Mouse (Mus musculus): ENCODE data around the gene Dnaic1. TPM values are rescaled to one million over a fixed set of nuclear protein-coding genes. Genes with fewer than 3 reads are reported as not detected.
"Not testable (repeated sequence)": the region's sequence is repeated elsewhere in the genome, so short reads cannot be mapped to it uniquely, and the experiment has no call there.

The Dnaic1 gene
- polyA plus RNA-seq, 1 experiment from 2014 or later: 4.8 TPM

GRCm38 (mm10) chr4:41685882-41686492 lies 116.4 kb downstream of the Dnaic1 start:
- peaks cover 13% of the 10 kb centered on the region for H3K4me1 ChIP-seq (ENCODE audit: control insufficient read depth, insufficient read depth, low read length)
- WGBS: 60% methylated on average over 8 of the region's 10 CpGs
- H3K36me3 ChIP-seq (ENCODE audit: control insufficient read depth, insufficient read depth, low read length); H3K27me3 ChIP-seq (ENCODE audit: control insufficient read depth, insufficient read depth, low read length); H3K4me3 ChIP-seq (ENCODE audit: low read depth, low read length); H3K4me2 ChIP-seq (replicated peaks; ENCODE audit: low read depth, low read length); ATAC-seq (ENCODE audit: insufficient number of reproducible peaks, insufficient read depth, low FRiP score, low read depth); H3K9ac ChIP-seq (replicated peaks; ENCODE audit: low read depth, low read length); H3K27ac ChIP-seq (ENCODE audit: low read length); H3K9me3 ChIP-seq (ENCODE audit: control insufficient read depth, low read depth, low read length): not testable (repeated sequence)

Other genes with a start within 250 kb of the Dnaic1 start
- gene Ubap1, start 220.8 kb upstream of the Dnaic1 start, polyA plus RNA-seq (2014; fragmentation: Nextera tagmentation; extraction: Ambion mirVana): 53.6 and 54.8 TPM in 2 replicates
- 7.4 and 8.0 TPM in 2 replicates for gene Kif24, start 104.9 kb upstream of the Dnaic1 start, polyA plus RNA-seq (2014; fragmentation: Nextera tagmentation; extraction: Ambion mirVana)
- 47.7 and 50.6 TPM in 2 replicates for gene Nudt2, start 104.6 kb upstream of the Dnaic1 start, polyA plus RNA-seq (2014; fragmentation: Nextera tagmentation; extraction: Ambion mirVana)
- 4.6 and 4.8 TPM in 2 replicates for gene AI464131, start 66.7 kb upstream of the Dnaic1 start, polyA plus RNA-seq (2014; fragmentation: Nextera tagmentation; extraction: Ambion mirVana)
- gene 1110017D15Rik, start 52.4 kb upstream of the Dnaic1 start, polyA plus RNA-seq (2014; fragmentation: Nextera tagmentation; extraction: Ambion mirVana): 0.98 and 1.8 TPM in 2 replicates
- gene Fam219a, start 237 bp upstream of the Dnaic1 start, polyA plus RNA-seq (2014; fragmentation: Nextera tagmentation; extraction: Ambion mirVana): 3.9 and 4.0 TPM in 2 replicates
- gene Enho, start 70.5 kb downstream of the Dnaic1 start, polyA plus RNA-seq (2014; fragmentation: Nextera tagmentation; extraction: Ambion mirVana): 30.7 and 30.9 TPM in 2 replicates
- 9.3 and 11.3 TPM in 2 replicates for gene Cntfr, start 127.3 kb downstream of the Dnaic1 start, polyA plus RNA-seq (2014; fragmentation: Nextera tagmentation; extraction: Ambion mirVana)
- gene Il11ra1, start 130.2 kb downstream of the Dnaic1 start, polyA plus RNA-seq (2014; fragmentation: Nextera tagmentation; extraction: Ambion mirVana): 162 TPM in 2 replicates
- gene Rpp25l, start 143.8 kb downstream of the Dnaic1 start, polyA plus RNA-seq (2014; fragmentation: Nextera tagmentation; extraction: Ambion mirVana): 65.3 and 71.5 TPM in 2 replicates
- gene Dctn3, start 153.4 kb downstream of the Dnaic1 start, polyA plus RNA-seq (2014; fragmentation: Nextera tagmentation; extraction: Ambion mirVana): 121 and 126 TPM in 2 replicates
- not detected in 2 replicates for gene Arid3c, start 161.4 kb downstream of the Dnaic1 start, polyA plus RNA-seq (2014; fragmentation: Nextera tagmentation; extraction: Ambion mirVana)
- gene Galt, start 185.5 kb downstream of the Dnaic1 start, polyA plus RNA-seq (2014; fragmentation: Nextera tagmentation; extraction: Ambion mirVana): 35.4 and 40.0 TPM in 2 replicates
- 81.2 and 90.6 TPM in 2 replicates for gene Sigmar1, start 186.4 kb downstream of the Dnaic1 start, polyA plus RNA-seq (2014; fragmentation: Nextera tagmentation; extraction: Ambion mirVana)
- 44.0 and 49.7 TPM in 2 replicates for gene Ccl27a, start 204.5 kb downstream of the Dnaic1 start, polyA plus RNA-seq (2014; fragmentation: Nextera tagmentation; extraction: Ambion mirVana)

Data from stomach, embryonic 14.5 days (tissue).